Mouse (Mus musculus): ENCODE results near the gene Tpp2.
"Not testable (repeated sequence)": the region's sequence is repeated elsewhere in the genome, so short reads cannot be mapped to it uniquely, and the experiment has no call there.

Gene Tpp2

DNA sequence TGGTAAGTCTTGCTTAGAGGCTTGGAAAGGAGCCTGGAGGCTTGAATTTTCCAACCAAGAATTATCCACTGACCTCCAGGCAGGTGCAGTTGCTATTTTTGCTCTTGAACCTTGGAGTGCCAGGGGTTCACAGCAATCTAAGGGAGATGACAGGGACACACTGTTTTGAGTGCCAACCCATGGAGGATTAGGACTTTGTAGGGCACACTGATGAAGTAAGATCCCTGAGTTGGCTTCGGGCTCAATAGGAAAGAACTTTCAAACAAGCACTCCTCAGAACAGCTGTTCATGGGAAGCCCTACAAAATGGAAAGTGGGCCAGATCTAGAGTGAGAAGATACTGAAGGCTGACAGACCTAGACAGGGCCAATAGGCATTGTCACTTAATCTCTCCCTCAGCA, 89.2 kb downstream of the Tpp2 start:
- no peak for DNase-seq

DNA sequence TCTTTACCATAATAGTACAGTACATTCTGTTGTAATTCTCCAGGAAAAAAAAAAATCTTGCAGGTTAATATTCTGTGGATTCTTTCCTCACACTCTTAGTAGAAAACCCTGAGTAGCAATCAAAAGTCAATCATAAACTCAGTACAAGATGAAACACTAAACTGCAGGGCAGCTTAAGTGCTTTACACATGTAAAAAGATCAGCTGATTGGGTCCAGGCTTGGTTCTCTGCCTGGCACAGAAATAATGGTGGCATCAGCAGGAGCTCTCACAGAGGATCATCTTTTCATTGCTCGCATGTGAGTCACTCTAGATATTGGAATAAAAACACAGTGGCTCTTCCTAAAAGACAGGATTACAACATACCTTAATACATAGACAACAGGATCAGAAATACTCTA, 94.2 kb downstream of the Tpp2 start:
- DNase-seq = peak; percentile 59

DNA sequence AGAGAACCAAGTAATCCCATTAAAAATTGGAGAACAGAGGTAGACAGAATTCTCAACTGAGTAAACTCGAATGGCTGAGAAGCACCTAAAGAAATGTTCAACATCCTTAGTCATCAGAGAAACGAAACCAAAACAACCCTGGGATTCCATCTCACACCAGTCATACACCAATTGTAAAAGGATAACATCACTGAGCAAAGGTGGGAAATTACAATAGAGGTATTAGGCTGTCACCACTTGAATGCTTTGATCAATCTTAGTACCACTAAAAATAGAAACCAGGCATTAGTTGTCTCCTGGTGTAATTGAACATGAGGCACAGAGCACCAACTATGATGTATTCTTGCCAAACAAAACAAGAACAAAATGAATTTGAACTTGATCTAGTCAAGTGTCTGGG, 98.8 kb downstream of the Tpp2 start:
- no peak for DNase-seq

DNA sequence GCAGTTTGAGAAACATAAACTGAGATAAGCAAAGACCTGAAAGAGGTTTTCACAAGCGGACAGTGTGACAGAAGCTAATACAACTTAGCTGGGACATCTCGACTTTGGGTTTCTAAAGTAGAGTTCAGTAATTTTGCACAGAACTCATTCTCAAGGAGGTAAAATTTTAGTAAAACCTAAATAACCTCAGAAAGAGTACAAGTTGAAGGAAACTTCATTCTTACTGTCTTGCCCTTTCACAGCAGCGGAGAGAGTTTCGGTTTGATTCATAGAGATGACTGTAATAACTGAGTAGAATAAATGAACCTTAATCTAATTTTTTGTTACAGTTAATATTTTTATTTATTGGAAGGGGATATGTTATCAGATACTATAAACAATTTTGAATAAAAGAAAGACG, 99.5 kb downstream of the Tpp2 start:
- DNase-seq = no peak

DNA sequence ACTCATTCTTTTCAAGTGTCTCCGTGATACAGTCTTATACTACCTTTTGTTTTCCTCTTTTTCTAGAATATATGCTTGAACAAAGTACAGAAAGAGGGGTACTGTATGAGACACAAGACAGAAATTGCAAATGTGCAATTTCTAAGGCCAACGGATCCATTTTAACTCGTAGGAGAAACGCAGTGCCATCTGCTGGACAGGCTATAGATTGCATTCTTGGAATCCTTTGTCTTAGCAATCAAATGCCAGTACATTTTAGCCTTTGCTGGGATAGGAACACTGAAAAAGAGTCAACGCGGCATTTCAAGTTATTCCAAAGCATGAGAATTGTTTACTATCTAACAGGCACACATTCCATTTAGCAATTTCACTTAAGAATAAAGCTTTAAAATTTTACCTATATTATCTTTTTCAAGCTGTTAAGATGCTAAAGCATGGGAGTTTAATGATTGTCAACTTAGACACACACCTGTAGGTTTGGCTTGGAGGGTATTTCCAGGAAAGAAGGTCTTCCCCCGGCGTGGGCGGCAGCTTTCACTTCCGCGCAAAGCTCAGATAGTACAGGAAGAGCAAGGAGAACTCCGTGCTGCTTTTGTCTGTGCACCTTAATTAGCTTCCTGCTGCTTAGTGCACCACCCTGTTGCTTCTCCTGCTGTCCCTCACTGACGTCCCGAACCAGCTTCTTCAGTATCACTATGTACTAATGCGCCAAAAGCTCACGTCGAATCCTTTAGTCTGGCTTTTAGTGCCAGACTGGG, 108.5 kb downstream of the Tpp2 start:
- peak; percentile 69 for DNase-seq

DNA sequence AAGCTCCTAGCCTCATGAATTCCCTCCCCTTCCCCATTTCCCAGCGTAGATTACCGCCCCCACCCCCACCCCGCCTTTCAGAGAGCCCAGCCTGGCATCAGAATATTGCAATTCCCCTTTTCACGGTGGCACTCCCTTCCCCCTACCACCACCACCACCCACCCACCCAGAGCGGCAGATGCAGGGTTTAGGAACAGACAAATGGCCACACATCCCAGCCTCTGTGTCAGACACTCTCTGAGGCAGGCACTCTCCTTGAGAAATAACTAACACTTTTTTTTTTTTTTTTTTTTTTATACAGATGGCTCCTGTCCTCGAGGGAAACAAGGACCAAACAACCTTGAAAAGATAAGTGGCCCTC, 109.1 kb downstream of the Tpp2 start:
- DNase-seq = no peak

DNA sequence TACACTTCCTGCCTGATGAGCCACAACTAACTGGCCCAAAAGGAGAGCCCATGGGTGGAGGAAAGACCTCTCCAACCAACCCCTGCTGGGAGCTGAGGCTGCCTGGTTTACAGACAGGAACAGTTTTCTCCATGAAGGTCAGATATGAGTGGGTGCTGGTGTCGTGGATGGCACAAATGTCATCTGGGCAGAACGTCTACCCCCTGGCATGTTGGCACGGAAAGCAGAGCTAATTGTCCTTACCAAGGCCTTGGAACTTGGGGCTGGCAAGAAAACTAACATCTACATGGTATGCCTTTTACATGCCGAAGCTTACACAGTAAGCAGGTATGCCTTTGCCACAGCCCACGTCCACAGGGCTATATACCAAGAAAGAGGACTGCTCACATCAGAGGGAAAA, 112.2 kb downstream of the Tpp2 start:
- not testable (repeated sequence) for DNase-seq

DNA sequence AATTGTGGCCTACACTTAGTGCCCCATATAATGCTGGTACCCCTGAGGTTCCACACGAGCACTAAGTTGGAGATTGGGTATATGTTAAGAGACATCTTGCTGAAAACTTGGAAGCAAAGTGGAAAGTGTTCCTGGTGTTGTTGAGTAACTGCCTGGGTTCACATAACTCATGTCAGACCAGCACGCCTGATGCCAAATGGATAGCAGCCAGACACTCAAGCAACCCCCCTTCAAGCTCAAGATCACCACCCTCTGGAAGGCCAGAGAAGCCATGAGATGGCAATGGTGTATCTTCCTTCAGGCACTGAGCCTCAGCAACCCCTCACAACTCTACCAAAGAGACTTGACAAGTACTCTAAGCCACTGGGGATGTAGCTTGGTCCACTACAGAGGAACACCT, 113.1 kb downstream of the Tpp2 start:
- DNase-seq = no peak
